Mouse (Mus musculus) brain, embryonic 14.5 days (tissue): ENCODE measurements at regions not wholly inside any gene's neighbourhood (a gene's known extent, or its start where the extent isn't known, plus 50 kb on each side); places are given as distances from the start of the nearest gene placed in this dataset.

ENCODE experiments used
- CTCF ChIP-seq: fragments of 200-500 bp; IDR thresholded peaks from 2 replicates; pipeline ENCODE4 v1.5.1; 2012; ENCODE audit warnings: inconsistent platforms, mild to moderate bottlenecking, moderate library complexity, borderline replicate concordance; ENCODE audit not compliant: insufficient read depth, insufficient read length; ENCODE audit errors: extremely low read depth
- POLR2A ChIP-seq: fragments of 200-500 bp; IDR thresholded peaks from 2 replicates; pipeline ENCODE4 v1.6.1; 2012; ENCODE audit warnings: mild to moderate bottlenecking, inconsistent platforms, borderline replicate concordance; ENCODE audit not compliant: poor library complexity, insufficient read depth, insufficient read length, severe bottlenecking; ENCODE audit errors: extremely low read depth

GRCm38 (mm10) chr1:72769428-72769827 is 54.9 kb upstream of the Igfbp2 start:
- TF ChIP-seq CTCF (no peak), POLR2A (no peak)
